Mouse (Mus musculus): ENCODE measurements at regions not wholly inside any gene's neighbourhood (a gene's known extent, or its start where the extent isn't known, plus 50 kb on each side); places are given as distances from the start of the nearest gene placed in this dataset.

DNA sequence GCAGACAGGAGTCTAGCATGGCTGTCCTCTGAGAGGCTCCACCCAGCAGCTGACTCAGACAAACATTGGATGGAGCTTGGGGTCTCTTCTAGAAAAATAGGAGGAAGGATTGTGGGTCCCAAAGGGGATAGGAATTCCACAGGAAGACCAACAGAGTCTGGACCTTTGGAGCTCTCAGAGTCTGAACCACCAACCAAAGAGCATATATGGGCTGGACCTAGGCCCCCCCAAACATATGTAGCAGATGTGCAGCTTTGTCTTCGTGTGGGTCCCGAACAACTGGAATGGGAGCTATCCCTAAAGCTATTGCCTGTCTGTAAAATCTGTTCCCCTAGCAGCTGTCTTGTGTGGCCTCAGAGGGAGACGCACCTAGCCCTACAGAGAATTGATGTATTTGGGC, 50.1 kb upstream of the Cpm start:
- 93% methylated on average over 3 of the region's 3 CpGs for WGBS
- no peaks in the 10 kb centered on the region for H3K27me3 ChIP-seq (ENCODE audit: poor library complexity, severe bottlenecking)
- no peak overlapping the region for H3K27ac ChIP-seq
- no peaks in the 10 kb centered on the region for H3K36me3 ChIP-seq (replicated peaks)
- H3K4me1 ChIP-seq: peaks cover 10% of the 10 kb centered on the region; the same call in 1 of the 2 replicates
- H3K9me3 ChIP-seq: no peaks in the 10 kb centered on the region
- DNase-seq (ENCODE audit: extremely low spot score, low spot score): no peak
- H3K4me3 ChIP-seq: no peak overlapping the region

DNA sequence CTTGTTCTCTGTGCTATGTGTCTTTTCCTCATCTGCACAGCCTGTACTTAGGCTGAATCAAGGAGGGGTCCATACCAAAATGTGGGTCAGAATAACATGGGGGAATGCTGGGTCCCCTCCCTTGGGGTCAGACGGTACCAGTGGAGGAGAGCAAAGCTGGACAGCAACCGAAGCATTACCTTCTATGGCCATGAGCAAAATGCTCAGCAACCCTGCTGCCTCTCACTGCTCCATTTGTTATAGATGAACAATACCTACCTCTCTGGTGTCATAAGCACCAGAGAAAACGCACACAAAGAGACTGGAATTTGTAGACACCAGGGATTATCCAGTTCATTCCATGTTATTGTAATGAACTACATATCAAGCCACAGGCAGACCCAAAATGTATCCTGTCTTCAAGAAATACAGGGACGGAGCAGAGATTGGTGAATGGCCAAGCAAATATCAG, 50.6 kb upstream of the Cpm start:
- 83% methylated on average over 4 of the region's 4 CpGs for WGBS
- no peaks in the 10 kb centered on the region for H3K27me3 ChIP-seq (ENCODE audit: poor library complexity, severe bottlenecking)
- no peaks in the 10 kb centered on the region for H3K36me3 ChIP-seq (replicated peaks)
- peaks cover 8% of the 10 kb centered on the region; the same call in 1 of the 2 replicates for H3K4me1 ChIP-seq
- no peaks in the 10 kb centered on the region for H3K9me3 ChIP-seq
- no peak overlapping the region for H3K4me3 ChIP-seq
- DNase-seq (ENCODE audit: extremely low spot score, low spot score): no peak
- H3K27ac ChIP-seq: no peak overlapping the region

DNA sequence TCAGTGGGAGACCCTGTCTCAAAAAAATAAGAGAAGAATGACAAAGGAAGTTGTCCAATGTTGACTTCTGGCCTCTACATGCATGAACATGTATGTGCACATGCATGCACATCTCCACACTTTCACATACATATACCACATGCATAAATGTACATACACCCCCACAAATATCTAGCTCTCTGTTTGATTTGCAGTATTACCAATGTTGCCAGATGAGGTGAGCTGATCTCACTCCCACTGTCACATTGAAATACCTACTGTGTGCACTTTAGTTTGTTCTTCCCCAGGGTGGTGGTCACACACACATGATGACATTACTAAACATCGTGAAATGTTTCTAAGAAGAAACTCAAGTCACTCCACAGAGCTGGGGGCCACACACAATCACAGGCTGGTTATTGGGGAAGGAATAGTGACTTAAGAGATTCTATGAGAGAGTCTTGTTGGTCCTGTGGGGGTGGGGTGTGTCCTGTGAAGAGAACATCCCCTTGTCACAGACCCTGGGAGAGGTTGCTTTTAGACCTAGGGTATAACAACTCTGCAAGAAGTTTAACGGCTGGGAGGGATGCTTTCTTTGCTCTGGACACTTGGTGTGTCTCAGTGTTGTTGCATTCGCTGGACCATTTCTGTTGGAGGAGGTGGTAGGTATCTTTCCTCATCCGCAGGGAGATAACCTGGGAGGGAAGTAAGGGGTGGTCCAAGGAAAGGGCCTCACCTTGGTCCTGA, 51.2 kb upstream of the Cpm start:
- H3K4me3 ChIP-seq: no peak overlapping the region
- no peaks in the 10 kb centered on the region for H3K36me3 ChIP-seq (replicated peaks)
- H3K4me1 ChIP-seq: peaks cover 4% of the 10 kb centered on the region
- no peak for DNase-seq (ENCODE audit: extremely low spot score, low spot score)
- no peaks in the 10 kb centered on the region for H3K9me3 ChIP-seq
- 91% methylated on average over 4 of the region's 4 CpGs for WGBS
- no peak overlapping the region for H3K27ac ChIP-seq
- H3K27me3 ChIP-seq (ENCODE audit: poor library complexity, severe bottlenecking): peaks cover 3% of the 10 kb centered on the region

DNA sequence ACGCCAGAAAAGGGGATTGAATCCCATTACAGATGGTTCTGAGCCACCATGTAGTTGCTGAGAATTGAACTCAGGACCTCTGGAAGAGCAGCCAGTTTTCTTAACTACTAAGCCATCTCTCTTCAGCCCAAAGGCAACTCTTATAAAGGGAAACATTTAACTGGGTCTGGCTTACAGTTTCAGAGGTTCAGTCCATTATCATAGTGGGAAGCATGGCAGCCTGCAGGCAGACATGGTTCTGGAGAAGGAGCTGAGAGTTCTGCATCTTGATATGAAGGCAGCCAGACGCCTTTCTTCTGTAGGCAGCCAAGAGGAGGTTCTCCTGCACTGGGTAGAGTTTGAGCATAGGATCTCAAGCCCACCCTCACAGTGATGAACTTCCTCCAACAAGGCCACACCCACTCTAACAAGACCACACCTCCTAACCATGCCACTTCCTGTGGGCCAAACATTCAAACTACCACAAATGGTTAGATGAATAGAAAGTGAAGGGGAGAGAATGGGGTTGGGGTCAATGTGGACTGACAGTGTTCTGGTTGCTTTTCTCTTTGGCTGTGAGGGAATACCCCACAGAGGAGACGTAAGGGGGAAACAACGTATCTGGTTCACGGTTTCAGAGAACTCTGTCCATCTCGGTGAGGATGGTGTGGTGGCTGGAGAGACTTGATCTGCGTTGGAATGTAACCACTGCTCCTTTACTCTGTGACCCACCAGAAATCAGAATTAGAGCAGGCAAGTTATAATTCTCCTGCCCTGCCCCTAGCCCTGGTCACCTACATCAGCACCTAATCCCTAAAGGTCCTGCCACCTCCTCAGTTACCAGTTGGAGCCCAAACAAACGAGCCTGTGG, 52.2 kb upstream of the Cpm start:
- no peak for DNase-seq (ENCODE audit: extremely low spot score, low spot score)
- H3K27me3 ChIP-seq (ENCODE audit: poor library complexity, severe bottlenecking): peaks cover 13% of the 10 kb centered on the region
- 90% methylated on average over 8 of the region's 8 CpGs for WGBS
- peaks cover 14% of the 10 kb centered on the region for H3K4me1 ChIP-seq
- no peak overlapping the region for H3K27ac ChIP-seq
- no peak overlapping the region for H3K4me3 ChIP-seq
- no peaks in the 10 kb centered on the region for H3K36me3 ChIP-seq (replicated peaks)
- H3K9me3 ChIP-seq: no peaks in the 10 kb centered on the region

DNA sequence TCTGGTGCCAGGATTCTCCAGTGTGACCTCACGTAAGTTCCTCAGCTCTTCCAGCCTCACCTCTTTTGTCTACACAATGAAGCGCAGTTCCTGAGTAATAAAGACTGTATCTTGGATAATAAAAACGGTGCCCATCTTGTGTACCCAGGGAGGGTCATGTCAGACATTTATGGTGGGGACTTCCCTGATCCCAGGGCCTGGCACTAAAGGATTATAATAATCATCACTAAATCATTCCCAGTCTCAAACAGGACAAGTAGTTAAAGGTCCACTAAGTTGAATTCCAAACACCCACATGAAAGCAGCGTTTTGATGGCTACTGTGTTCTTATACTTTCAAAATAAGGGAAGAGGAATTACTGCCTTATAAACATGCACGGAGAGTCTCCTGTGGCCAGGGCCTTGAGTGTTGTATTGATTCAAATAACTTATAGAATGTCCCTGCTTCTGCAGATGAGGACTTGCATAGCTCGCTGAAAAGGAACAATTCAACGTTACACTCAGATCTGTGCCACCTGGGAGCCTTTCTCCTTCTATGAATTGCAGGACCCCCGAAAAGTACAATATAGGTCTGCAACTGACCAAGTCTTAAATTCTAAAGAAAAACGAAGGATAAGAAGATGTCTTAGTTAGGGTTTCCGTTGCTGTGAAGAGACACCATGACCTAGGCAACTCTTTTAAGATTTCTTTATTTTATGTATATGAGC, 53.0 kb upstream of the Cpm start:
- peaks cover 21% of the 10 kb centered on the region for H3K27me3 ChIP-seq (ENCODE audit: poor library complexity, severe bottlenecking)
- H3K36me3 ChIP-seq (replicated peaks): no peaks in the 10 kb centered on the region
- 91% methylated on average over 10 of the region's 10 CpGs for WGBS
- H3K4me3 ChIP-seq: no peak overlapping the region
- H3K27ac ChIP-seq: no peak overlapping the region
- no peaks in the 10 kb centered on the region for H3K9me3 ChIP-seq
- DNase-seq (ENCODE audit: extremely low spot score, low spot score): no peak
- H3K4me1 ChIP-seq: peaks cover 22% of the 10 kb centered on the region

DNA sequence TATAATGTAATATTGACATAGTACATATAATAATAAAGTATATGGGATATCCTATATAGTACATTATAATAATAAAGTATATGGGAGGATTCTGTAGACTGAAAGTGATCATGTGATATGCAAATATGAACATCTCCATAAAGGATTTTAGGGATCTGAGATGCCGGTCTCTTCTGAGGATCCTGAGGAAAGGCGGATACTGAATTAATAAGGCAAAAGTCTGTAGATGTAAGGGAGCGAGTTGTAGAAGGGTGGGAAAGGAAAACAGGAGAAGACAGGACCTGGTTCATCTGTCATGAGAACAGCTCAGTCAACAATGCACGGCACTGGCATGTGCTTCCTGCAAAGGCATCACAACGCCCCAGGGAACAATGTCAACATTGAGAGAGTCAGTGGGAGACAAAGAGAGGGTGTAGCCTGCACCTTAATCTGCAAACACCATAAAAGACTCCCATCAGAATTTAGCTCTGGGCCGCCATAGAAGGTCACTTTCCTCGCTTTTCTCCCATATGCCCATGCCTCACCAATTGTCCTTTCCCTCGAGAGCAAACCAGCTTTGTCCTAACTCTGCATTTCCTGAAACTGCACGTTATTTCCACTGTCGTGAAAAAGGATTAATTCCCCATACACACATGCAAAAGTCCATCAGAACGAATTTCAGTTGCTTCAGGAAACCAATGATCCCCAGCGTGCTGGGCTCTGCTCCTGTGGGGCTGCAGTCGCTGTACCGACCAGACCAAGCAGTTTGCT, 53.7 kb upstream of the Cpm start:
- H3K27ac ChIP-seq: no peak overlapping the region
- H3K36me3 ChIP-seq (replicated peaks): no peaks in the 10 kb centered on the region
- no peak overlapping the region for H3K4me3 ChIP-seq
- whole genome bisulfite sequencing: 73% methylated on average over 14 of the region's 14 CpGs
- peaks cover 30% of the 10 kb centered on the region for H3K4me1 ChIP-seq
- peaks cover 29% of the 10 kb centered on the region for H3K27me3 ChIP-seq (ENCODE audit: poor library complexity, severe bottlenecking)
- no peak for DNase-seq (ENCODE audit: extremely low spot score, low spot score)
- H3K9me3 ChIP-seq: no peaks in the 10 kb centered on the region

DNA sequence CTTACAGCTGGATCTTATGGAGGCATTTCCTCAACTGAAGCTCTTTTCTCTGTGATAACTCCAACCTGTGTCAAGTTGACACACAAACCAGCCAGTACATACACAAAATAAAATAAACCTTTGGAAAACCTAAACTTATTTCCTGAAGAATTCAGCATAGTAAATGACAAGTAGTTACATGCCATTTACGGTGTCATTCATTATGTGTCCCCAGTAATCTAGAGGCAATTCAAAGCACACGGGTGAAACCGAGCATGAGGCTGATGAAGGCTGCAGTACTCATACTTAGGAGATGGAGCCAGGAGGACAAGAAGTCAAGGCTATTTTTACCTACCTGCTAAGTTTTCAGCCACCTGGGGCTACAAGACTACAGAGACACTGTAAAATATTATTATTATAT, 54.4 kb upstream of the Cpm start:
- H3K27me3 ChIP-seq (ENCODE audit: poor library complexity, severe bottlenecking): peaks cover 35% of the 10 kb centered on the region
- 94% methylated on average over 3 of the region's 3 CpGs for WGBS
- no peak overlapping the region for H3K4me3 ChIP-seq
- peaks cover 30% of the 10 kb centered on the region for H3K4me1 ChIP-seq
- no peak for DNase-seq (ENCODE audit: extremely low spot score, low spot score)
- H3K27ac ChIP-seq: no peak overlapping the region
- no peaks in the 10 kb centered on the region for H3K36me3 ChIP-seq (replicated peaks)
- H3K9me3 ChIP-seq: no peaks in the 10 kb centered on the region

GRCm38 (mm10) chr10:117574056-117574727, 55.1 kb upstream of the Cpm start:
- Histone ChIP-seq H3K36me3 (replicated peaks) (no peaks in the 10 kb centered on the region), H3K4me1 (peaks cover 30% of the 10 kb centered on the region), H3K27me3 (ENCODE audit: poor library complexity, severe bottlenecking) (peaks cover 43% of the 10 kb centered on the region), H3K4me3 (no peak overlapping the region), H3K27ac (no peak overlapping the region), H3K9me3 (no peaks in the 10 kb centered on the region)
- 93% methylated on average over 6 of the region's 6 CpGs for WGBS
- DNase-seq (ENCODE audit: extremely low spot score, low spot score): no peak

DNA sequence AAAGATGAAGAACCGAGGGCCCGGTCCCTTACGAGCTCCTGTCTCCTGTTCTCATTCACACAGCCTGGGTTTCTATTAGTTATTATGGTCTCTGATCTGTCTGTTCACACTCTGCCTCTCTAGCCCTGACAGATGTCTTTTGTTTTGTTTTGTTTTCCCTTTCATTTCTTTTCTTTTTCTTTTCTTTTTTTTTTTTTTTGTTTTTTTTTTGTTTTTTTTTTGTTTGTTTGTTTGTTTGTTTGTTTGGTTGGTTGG, 55.8 kb upstream of the Cpm start:
- Histone ChIP-seq H3K4me1 (peaks cover 30% of the 10 kb centered on the region), H3K36me3 (replicated peaks) (no peaks in the 10 kb centered on the region), H3K27ac (no peak overlapping the region), H3K27me3 (ENCODE audit: poor library complexity, severe bottlenecking) (peaks cover 49% of the 10 kb centered on the region), H3K9me3 (no peaks in the 10 kb centered on the region), H3K4me3 (no peak overlapping the region)
- no peak for DNase-seq (ENCODE audit: extremely low spot score, low spot score)
- 89% methylated on average over 3 of the region's 3 CpGs for WGBS

DNA sequence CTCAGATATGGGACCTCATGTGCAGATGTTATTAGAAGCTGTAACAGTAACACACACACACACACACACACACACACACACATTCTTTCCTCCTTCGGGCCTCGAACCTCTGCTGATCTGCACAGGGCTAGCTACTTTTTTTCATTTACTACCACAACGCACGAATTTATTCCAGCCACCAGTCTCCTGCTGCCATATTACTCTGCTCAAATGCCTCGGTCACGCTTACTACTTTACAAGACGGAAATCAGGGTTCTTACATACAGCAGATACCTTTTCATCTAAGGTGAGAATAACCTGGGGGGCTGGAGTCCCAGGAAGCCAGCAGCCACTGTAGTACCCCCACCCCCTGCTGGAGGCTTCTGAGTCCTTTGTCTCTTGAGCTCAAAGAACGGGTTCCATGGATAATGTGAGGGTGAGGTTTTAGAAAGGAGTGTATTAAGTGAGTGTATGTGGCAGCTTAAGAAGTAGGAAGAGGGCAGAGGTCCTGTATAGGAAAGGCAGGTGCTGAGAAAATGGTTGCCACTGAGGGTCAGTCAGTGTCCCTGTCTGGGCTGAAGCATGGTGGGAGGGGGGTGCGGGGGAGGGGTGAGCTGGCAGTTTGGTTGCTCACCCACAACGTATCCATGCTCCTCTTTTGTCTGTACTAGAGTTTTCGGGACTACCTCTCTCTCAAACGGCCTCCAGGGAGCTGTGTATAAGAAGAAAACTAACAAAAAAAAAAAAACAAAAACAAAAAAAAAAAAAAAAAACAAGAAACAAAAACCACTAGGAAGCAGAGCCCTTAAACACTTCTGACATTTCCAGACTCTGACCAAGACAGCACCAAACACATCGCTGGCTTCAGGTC, 56.3 kb upstream of the Cpm start:
- H3K27ac ChIP-seq: no peak overlapping the region

DNA sequence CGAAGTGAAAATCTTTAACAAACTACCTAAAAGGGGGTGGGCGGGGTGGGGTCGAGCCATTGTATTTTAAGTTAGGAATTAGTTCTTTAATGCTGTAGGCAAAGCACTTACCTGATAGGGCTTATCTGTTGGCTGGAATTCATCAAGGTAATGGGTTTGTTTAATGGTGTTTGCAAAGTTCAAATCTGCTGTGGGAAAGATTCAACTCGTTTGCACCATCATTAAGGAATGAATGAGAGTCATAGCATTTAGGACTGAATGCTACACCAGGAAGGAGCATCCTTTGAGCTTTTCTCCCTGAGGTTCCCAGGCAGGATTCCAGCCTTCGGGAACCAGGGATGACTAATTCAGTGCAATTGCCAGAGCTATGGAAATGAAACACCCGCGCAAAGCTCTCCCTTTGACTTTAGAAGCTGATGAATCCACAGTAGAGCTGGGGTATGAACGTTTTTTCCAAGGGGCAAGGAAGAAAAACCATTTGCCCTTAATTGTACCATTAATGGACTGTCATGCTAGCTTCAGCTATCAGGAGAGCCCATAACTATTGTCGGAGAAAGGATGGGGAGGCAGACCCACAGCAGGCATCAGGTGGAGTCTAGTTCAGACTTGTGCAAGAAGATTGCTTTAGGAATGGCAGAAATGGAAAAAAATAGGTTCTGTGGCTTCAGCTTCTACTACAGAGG, 57.3 kb upstream of the Cpm start:
- WGBS: 13% methylated on average over 9 of the region's 9 CpGs
- Histone ChIP-seq H3K36me3 (replicated peaks) (no peaks in the 10 kb centered on the region), H3K4me3 (peak overlapping the region; percentile 55), H3K27me3 (ENCODE audit: poor library complexity, severe bottlenecking) (peaks cover 49% of the 10 kb centered on the region), H3K9me3 (0 out of 2 replicates have a peak, but pooled peaks cover 2% of the 10 kb centered on the region), H3K4me1 (peaks cover 30% of the 10 kb centered on the region), H3K27ac (no peak overlapping the region)
- no peak for DNase-seq (ENCODE audit: extremely low spot score, low spot score)

More for the DNA sequence above, 56.3 kb upstream of the Cpm start:
- no peaks in the 10 kb centered on the region for H3K9me3 ChIP-seq
- no peak overlapping the region for H3K4me3 ChIP-seq
- peaks cover 30% of the 10 kb centered on the region for H3K4me1 ChIP-seq
- H3K27me3 ChIP-seq (ENCODE audit: poor library complexity, severe bottlenecking): peaks cover 49% of the 10 kb centered on the region
- WGBS: 37% methylated on average over 13 of the region's 13 CpGs
- H3K36me3 ChIP-seq (replicated peaks): no peaks in the 10 kb centered on the region
- DNase-seq (ENCODE audit: extremely low spot score, low spot score): no peak
